Mouse (Mus musculus) cerebellum, adult 9-10 months (tissue): ENCODE data around the gene Slc1a5.
A peak's percentile ranks its signal among the peaks of the same experiment; 100 is the strongest.

Experiments
- DNase-seq: peaks from one replicate; pipeline ENCODE4 v3.0.0; 2022

Gene Slc1a5

GRCm38 (mm10) chr7:16821091-16821490 is 40.0 kb downstream of the Slc1a5 start:
- peak; percentile 20 for DNase-seq

DNA sequence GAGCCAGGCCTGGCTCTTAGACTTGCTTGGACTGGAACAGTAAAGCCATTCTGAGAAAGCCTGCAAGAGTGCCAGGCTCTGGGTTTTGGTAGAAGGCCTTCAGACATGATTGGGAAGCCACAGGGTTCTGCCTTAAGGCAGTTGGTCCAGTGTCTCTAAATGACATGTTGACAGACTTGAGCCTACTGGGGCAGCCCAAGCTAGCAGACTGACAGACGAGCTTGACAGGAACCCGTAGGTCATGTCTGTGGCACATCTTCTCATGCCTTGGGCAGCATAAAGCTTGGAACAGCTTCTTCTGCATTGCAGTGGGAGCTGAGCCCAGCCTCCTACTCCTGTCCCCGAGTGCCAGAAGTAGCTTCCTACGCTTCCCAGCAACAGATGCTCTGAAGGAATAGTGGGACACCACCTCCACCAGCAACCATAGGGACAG is 40.5 kb downstream of the Slc1a5 start:
- no peak for DNase-seq

DNA sequence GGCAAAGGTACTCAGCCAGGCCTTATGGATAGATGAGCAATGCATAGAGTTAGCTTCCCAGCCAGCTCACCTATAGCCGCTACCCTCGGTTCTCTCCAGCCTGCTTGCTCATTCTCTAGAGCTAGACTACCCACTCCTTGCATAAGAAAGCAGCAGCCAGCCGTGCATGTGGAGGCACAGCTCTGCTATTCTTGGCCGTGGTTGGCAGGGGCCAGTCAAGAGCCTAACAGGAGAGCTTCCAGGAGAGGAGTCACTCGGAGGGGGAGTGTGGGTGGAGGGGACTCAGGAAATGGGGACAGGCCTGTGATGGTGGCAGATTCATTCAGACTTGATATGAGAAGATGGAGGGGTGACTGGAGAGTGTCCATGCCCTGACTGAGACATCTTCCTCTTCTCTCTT is 42.6 kb downstream of the Slc1a5 start:
- DNase-seq, result no peak

DNA sequence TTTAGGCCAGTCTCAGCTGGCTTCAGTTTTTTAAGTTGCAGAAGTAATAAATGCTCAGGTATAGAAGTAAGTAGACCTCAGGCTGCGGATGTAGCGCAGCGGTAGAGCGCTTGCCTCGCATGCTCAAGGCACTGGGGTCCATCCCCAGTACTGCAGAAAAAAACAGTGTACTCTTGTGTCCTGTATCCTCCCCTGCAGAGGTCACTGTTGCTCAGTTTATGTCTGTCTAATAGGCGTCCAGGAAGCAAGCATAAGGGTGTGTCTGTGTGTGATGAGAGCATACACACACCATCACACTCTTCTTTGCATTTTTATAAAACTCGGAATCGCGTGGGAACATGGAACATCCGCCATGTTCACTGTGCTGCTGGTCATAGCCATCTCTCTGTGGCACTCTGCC is 44.6 kb downstream of the Slc1a5 start:
- no peak for DNase-seq

DNA sequence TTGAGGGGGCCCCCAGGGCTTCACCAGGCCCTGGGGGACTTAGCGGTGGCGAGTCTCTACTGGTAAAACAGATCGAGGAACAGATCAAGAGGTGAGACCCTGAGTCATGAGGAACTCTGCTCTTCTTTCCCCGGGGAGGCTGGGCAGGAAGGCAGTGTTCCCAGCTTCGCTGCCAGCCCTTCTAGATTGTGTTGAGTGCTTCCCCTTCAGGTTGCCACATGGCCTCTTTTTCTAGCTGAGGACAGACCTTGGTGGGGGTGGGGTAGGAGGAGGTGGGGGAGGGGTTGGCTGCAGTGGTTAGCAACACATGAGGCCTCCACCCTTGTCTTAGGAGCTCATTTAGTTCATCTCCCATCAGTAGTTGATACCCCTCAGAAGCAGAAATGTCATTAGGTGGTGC is 45.4 kb downstream of the Slc1a5 start:
- no peak for DNase-seq

GRCm38 (mm10) chr7:16827274-16827673 is 46.1 kb downstream of the Slc1a5 start:
- DNase-seq, result no peak

GRCm38 (mm10) chr7:16830449-16830848 is 49.3 kb downstream of the Slc1a5 start:
- DNase-seq, result no peak

DNA sequence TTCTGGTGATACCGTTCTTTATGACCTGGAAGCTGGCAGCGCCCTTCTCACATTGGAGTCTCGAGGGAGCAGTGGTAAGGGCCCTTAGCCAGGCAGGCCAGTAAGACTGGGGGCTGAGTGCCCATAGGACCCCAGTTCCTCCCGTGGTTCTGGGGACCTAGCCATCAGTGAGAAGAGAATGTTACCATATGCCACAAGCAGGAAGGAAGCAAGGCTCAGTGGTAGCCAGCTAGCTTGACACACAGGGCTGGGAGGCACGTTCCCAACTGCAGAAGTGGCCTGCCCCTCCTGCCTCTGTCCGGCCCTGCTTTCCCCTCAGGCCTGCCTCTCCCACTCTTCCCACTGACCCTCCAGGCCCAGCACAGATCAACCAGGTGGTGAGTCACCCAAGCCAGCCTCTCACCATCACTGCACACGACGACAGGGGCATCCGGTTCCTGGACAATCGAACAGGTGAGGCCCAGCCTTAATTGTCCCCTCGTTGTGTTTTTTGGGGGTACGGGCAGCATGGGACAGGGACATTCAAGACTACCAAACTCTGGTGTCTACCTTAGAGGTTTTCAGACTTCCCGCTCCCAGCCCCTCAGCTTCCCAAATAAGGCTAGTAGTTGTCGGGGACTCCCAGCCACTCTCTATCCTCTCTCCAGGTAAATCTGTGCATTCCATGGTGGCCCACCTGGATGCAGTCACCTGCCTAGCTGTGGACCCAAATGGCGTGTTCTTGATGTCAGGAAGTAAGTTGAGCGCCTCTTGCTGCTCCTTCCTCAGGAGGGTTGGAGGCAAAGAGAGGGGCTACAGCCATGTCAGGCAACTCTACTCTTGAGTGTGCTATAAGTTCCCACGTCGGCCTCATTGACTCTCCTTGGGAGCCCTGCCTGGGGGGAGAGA is 57.0 kb downstream of the Slc1a5 start:
- DNase-seq, result no peak

DNA sequence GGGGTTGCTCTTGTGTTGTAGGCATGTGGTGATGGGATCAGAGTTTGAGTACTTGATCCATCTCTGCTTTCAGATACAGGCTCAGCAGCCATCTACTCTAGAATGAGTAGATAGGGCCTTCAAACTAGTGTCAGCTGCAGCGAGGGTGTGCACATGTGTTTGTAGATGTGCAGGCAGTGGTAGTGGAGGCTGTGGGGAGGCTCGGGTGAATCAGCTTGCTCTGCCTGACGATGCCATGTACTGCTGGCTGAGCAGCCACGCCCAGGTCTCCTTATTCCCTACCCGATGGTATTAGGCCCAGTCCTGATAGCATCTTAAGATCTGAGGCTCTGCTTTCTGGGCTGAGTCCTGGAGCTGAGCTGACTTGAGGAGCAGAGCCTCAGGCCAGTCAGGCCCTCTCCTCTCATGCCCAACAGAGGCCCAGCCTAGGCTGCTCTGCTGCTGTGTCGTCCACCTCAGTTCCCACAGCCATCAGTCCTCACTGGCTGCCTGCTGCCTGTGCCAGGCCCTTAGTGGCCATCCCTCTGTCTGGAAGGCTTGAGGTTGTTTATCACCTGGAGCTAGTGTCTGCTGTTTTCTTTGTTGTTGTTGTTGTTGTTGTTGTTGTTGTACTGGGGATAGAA is 57.8 kb downstream of the Slc1a5 start:
- DNase-seq, result no peak

DNA sequence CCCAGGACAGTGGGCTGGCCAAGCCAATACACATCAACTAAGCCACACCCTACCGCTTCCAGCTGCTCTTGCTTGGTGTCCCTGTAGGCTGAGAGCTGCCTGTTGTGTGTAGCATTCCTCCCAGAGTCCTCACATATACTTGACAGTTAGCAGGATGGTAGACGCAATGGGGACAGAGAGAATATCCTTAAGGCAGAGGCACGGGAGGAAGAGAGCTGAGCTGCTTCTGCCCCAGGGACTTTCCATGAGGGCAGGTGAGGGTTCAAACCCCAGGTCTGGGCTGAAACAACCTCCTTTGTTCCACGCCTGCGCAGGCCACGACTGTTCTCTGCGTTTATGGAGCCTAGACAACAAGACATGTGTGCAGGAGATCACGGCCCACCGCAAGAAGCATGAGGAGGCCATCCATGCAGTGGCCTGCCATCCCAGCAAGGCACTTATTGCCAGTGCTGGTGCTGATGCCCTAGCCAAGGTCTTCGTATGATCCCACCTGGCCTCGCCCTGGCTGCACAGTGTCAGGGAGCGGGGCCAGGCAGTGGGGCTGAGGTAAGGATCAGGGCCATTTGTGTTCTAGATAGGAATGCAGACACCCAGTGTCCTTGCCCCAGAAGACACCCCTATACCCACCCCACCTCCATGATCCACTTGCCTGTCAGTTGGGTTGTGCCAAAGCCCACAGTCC is 58.4 kb downstream of the Slc1a5 start:
- no peak for DNase-seq

DNA sequence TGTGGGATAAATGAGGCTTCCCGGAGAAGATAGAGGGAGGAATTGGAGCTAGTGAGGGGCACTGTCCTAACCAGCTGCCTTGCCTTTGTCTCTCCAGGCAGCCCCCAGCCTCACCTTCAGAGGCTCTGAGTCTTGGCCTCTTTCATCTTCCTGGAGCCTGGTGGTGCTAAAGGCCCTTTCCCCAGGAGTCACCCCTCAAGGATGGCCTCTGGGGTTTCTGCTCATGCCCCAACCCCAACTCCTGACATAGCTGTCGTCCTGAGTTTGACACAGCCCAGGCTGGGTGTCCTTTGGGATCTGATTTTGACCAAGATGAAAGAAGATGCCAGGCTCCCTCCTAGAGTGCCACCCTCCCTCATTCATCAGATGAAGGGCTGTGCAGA is 59.0 kb downstream of the Slc1a5 start:
- no peak for DNase-seq

GRCm38 (mm10) chr7:16841078-16841477 is 59.9 kb downstream of the Slc1a5 start:
- no peak for DNase-seq

- DNase-seq, result no peak
Observed at GRCm38 (mm10) chr7:16841561-16842560, 60.7 kb downstream of the Slc1a5 start.

DNA sequence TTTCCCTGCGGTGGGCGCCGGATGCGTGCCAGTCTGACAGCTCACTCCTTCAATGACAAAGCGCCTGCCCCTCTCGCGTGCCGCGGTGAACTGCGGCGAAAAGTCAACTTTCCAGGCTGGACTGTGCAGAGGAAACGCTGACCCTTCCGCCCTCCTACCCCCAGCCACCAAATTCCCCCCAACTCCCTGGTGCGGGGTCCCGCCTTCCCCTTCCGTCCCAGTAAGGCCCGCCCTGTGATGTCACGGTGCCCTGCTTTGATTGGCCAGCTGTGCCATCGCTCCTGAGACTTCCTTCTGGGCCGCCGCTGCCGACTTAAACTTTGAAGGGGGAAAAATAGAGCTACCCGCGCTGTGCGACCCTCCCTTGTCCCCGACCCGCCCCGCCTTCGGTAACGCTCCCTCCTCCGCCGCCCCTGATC is 61.5 kb downstream of the Slc1a5 start, which contains the start of gene Prkd2:
Gene Prkd2 (plus strand): TSS at position 258 of the 419 bp plus-strand sequence.
- peak; percentile 86 for DNase-seq

DNA sequence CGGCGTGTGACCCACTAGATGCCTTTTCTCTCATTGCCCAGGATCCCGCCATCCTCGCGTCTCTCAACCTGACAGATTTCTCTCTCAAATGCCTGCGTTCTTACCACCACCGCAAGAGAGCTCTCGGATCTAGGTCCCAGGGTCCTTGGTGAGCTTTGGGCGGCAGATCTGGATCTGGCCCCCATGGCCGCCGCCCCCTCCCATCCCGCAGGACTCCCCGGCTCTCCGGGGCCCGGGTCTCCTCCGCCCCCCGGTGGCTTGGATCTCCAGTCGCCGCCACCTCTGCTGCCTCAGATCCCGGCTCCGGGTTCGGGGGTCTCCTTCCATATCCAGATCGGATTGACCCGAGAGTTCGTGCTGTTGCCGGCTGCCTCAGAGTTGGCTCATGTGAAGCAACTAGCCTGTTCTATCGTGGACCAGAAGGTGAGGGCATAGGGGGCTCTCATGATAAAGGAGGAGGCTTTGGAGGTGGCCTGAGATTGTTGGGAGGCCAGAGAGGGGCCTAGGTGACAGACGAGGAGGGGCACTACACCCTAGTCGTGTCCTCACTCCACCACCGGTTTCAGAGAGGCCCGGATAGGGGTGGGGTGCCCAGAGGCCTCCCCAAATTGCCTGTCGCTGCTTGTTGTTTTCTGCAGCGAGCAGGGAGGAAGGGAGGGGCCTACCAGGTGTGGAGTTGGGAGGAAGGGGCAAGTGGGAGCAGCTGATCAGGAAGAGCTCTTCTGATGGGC is 62.5 kb downstream of the Slc1a5 start:
- DNase-seq, result no peak

DNA sequence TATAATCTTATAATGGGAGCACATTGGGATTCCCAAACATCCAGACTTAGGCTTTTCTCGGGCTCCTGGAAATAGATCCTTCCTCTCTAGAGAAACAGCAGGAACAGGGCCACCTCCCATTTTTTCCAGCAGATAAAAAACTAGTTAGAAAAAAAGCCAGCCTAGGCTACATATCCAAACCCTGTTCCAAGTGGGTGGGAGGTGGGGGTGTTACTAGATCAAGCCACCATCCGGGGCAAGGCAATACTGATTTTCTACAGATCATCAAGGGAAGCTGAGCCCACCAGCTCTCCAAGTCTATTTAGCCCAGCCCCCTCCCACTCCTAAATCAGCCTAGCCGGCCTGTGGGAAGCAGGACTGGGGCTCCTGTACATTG is 63.5 kb downstream of the Slc1a5 start:
- DNase-seq, result no peak

DNA sequence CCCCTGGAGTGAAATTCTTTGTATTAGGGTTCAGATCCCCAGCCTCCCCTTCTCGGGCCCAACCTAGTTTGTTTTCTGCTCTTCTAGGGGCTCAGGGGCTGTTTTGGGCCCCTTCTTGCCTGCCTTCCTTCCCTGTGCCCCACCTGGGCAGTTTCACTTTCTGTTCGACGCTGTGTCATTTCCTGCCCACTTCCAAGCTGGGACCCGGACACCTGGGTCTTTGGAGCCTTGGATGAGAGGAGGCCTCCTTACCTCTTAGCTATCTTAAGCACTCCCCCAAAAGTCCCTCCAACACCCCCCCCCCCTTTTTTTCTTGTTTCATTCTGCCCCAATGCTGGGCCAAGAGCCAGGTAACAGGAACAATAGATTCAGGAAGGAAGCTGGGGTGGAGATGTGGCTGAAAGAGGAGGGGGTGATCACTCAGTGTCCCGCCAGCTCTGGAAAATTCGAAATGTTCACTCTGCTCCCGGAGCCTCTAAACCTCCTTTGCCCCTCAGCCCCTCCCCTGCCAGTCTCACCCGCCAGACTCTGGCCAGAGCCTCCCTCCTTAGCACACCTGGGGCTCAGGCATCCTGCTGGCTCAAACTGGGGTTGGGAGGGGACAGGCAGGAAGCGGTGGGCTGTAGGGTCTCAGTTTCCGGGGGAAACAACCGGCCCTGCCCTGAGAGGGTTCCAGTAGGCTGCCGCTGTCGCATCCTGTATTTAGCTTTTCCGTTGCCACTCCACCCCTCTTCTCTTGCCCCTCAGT is 64.1 kb downstream of the Slc1a5 start:
- DNase-seq, result no peak

DNA sequence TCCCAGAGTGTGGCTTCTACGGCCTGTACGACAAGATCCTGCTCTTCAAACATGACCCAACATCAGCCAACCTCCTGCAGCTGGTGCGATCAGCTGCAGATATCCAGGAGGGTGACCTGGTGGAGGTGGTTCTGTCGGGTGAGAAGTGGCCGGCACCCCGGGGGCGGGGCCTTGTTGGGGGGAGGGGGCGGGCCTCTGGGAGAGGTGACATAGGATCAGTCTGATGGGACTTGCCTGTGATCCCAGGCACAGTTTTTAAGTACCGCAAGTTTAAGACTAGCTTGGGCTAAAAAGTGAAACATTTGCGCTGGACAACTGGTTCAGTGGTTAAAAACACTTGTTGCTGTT is 64.7 kb downstream of the Slc1a5 start:
- no peak for DNase-seq

DNA sequence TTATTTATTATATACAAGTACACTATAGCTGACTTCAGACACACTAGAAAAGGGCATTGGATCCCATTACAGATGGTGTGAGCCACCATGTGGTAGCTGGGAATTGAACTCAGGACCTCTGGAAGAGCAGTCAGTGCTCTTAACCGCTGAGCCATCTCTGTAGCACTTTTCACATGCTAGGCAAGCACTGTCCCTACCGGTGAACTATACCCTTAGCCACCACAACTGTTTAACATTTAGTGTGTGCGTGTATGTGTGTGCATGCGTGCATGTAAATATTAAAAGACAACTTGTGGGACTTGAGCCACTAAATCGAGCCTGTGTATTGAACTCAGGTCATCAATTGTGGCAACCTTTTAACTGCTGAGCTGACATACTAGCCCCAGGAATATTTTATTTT is 65.6 kb downstream of the Slc1a5 start:
- no peak for DNase-seq

- no peak for DNase-seq
Observed at GRCm38 (mm10) chr7:16847507-16847906, 66.4 kb downstream of the Slc1a5 start.
